ENCODE assay signal across 18 mouse cellular contexts in genomic region chr7:74332323-74332722, GRCm38 (mm10).
"Had no signal": no experiment of that assay in that cellular context is flagged by ENCODE, and none has a peak within 500 bp of the region (broad histone marks: within the 10 kb centered on the region; RNA-seq: fewer than 3 reads in every experiment).

No protein-coding gene starts in this region.

- H3K9me3 ChIP-seq: midbrain, embryonic 10.5 days; midbrain, embryonic 13.5 days; neural tube, embryonic 13.5 days; neural tube, embryonic 15.5 days had no signal

- H3K4me3 ChIP-seq: midbrain, embryonic 10.5 days; midbrain, embryonic 13.5 days; myocyte; neural tube, embryonic 13.5 days; neural tube, embryonic 15.5 days had no signal

- ATAC-seq: midbrain, embryonic 13.5 days; midbrain, embryonic 16.5 days had no signal

- DNase-seq: lung, adult 18-20 months; lung, embryonic 14.5 days; lung, postnatal 10 days; lung, postnatal 4 days; retina, postnatal 1 day; right cerebral cortex, adult 18-20 months; right cerebral cortex, postnatal 25 days; right cerebral cortex, postnatal 4 days; spleen, adult 18-20 months; thymus, adult 18-20 months; thymus, postnatal 14 days; thymus, postnatal 36 days had no signal

- H3K27ac ChIP-seq: midbrain, embryonic 10.5 days; midbrain, embryonic 13.5 days; neural tube, embryonic 13.5 days; neural tube, embryonic 15.5 days had no signal

- H3K4me2 ChIP-seq: lung, embryonic 14.5 days; midbrain, embryonic 13.5 days; neural tube, embryonic 13.5 days; neural tube, embryonic 15.5 days had no signal

- H3K9ac ChIP-seq: lung, embryonic 14.5 days; midbrain, embryonic 13.5 days; neural tube, embryonic 13.5 days; neural tube, embryonic 15.5 days had no signal

- H3K27me3 ChIP-seq: midbrain, embryonic 13.5 days; neural tube, embryonic 15.5 days had no signal

- H3K36me3 ChIP-seq: midbrain, embryonic 10.5 days; midbrain, embryonic 13.5 days; neural tube, embryonic 13.5 days; neural tube, embryonic 15.5 days had no signal
